Mouse (Mus musculus): ENCODE data around the gene Gm20075.

GRCm38 (mm10) chr13:96129081-96129480 lies 47.9 kb upstream of the Gm20075 start:
- no peak for TF ChIP-seq CTCF (IDR thresholded peaks at IDR 0.05; ENCODE audit: borderline replicate concordance, extremely low read depth, insufficient read depth, insufficient read length)
- no peak for TF ChIP-seq POLR2A (IDR thresholded peaks at IDR 0.05; ENCODE audit: borderline replicate concordance, extremely low read depth, insufficient read depth, insufficient read length, poor library complexity, severe bottlenecking)
